Mouse (Mus musculus) 3134 (cell line): ENCODE results near the gene Gm10406.
A peak's percentile ranks its signal among the peaks of the same experiment; 100 is the strongest.
"Not testable (repeated sequence)": the region's sequence is repeated elsewhere in the genome, so short reads cannot be mapped to it uniquely, and the experiment has no call there.

Experiments
- DNase-seq: peaks from one replicate; pipeline ENCODE4 v3.0.0-alpha.2; 2011; ENCODE audit warnings: low spot score; ENCODE audit not compliant: insufficient read length; ENCODE audit errors: extremely low read depth

The Gm10406 gene

GRCm38 (mm10) chr14:7026781-7027749 is at the start of gene Gm10406:
Gene Gm10406 (minus strand): TSS chr14:7027449.
- peak; percentile 0 for DNase-seq

GRCm38 (mm10) chr14:7044870-7045269 is 17.6 kb upstream of the Gm10406 start, which contains the start of gene Gm3685:
Gene Gm3685 (minus strand): TSS chr14:7044970.
- DNase-seq = not testable (repeated sequence)

- not testable (repeated sequence) for DNase-seq
Observed at GRCm38 (mm10) chr14:7026274-7026673, 975 bp downstream of the Gm10406 start.

- not testable (repeated sequence) for DNase-seq
Observed at GRCm38 (mm10) chr14:6973718-6974117, 53.5 kb downstream of the Gm10406 start, which contains the start of gene Gm6356. Gene Gm6356 (minus strand): TSS chr14:6973818.
